Mouse (Mus musculus) c-Kit-positive CD71-negative TER-119-negative erythroid progenitor cells, embryonic 14.5 days (primary cell): ENCODE data around the gene Nadsyn1.

Experiments used
- DNase-seq: peaks from one replicate; pipeline ENCODE4 v3.0.0-alpha.2; 2013; ENCODE audit warnings: low read depth

Gene Nadsyn1

DNA sequence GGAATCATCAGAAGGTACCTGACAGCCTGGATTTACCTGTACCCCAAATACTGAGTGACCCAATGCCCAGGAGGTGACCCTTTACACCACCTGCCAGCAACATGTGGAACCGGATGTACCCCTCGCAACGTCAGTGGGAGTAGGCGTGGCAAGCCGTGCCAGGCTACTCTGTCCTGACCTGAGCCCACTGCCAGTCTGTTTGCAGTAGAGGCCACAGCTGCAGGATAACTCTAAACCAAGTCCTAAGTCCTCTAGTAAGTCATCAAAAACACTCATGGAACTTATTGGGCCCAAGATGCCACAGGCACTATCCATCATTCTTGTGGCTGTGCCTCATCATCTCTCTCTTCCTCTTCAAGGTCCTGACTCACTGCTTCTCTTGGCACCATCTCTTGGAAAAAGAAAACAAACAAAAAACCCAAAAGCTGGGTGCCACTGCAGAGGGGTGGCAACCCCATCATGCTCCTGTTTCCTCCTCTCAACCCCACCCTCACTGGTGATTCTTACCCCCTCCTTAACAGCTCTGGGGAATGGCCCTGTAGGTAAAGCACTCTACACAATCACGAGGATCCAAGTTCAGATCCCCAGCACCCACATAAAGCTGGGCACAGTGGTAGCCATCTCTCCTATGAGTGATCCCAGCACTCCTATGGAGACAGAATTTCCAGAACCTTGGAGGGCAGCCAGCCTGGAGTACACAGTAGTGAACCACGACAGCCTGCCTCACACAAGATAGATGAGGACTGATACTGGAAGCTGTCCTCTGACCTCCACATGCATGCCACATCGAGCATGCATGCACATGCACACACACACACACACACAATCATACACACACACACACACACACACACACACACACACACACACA, 21.2 kb downstream of the Nadsyn1 start:
- no peak for DNase-seq

DNA sequence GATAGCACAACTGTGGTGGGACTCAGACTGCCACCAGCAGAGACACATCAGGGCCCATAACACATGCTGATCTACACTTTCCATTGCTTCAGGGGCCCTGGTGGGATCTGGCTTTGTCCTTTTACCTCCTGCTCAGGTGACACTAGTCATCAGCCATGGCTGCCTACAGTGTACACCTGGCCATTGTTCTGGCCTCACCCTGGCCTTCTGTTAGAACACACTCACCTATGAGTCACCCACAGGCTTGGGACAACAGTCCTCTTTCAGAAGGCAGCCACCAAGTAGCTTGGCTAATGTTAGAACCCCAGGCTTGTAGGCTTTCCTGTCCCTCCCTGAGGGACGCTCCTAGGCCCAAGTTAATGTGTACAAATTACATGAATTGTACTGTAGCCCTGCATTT, 21.9 kb downstream of the Nadsyn1 start:
- no peak for DNase-seq

DNA sequence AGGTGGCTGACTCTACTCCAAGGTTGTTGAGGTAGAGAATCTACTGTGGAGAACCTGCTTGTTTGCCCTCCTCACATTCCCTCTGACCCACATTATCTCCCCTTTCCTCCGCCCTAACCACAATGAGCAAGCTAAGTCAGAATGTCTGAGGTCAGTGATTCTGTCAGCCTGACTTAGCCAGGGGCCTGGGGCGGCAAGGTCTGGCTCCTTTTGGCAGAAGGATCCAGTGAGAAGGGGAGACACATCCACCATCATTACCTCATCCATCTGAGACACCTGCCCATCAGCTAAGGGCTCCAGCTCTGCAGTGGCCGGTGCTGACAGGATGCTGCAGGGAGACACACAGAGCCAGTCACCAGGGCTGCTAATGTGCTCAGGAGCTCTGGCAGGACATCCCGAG, 23.9 kb downstream of the Nadsyn1 start:
- DNase-seq, result no peak

DNA sequence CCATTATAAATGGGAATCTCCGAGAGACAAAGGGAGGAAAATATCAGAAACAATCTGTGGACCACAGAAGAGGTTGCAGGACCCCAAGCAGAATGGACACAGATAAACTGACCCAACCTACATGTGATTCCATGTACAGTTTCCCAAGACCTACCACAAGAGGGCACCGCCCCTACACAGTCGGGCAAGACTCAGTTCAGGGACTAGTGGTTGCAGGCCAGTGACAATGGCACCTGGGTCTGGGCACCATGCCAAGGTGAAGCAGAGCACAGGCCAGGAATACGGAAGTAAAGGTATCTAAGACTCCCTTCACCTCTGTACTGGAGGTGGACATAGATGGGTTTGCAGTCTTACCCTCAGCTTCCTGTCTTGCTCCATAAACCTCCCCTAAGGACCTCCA, 29.5 kb downstream of the Nadsyn1 start:
- DNase-seq, result peak; percentile 16

DNA sequence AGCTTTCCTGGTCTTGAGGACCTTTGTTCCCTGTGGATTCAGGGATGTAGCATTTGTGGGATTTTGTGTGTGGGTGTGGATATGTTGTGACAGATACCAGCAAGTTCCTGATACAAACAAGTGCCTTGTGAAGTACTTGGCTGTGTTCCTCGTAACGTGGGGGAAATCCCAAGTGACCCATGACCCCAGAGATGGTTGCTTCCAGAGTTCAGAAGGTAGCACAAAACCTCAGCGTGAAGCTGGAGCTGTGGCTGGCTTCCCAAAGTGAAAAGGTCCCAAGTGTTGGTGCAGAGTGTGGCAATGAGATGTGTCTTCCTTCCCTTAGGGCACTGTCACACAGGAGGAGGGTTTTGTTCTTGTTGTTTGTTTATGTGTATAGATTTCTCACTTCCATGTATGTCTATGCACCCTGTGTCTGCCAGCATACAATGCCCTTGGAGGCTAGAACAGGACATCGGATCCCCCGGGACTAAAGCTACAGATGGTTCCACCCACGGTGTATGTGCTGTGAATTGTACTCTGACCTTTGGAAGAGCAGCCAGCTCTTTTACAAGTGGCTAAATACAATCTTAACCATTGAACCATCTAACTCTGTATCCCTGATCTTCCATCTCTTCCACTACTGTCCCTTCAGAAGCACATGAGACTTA, 30.2 kb downstream of the Nadsyn1 start:
- DNase-seq, result no peak

DNA sequence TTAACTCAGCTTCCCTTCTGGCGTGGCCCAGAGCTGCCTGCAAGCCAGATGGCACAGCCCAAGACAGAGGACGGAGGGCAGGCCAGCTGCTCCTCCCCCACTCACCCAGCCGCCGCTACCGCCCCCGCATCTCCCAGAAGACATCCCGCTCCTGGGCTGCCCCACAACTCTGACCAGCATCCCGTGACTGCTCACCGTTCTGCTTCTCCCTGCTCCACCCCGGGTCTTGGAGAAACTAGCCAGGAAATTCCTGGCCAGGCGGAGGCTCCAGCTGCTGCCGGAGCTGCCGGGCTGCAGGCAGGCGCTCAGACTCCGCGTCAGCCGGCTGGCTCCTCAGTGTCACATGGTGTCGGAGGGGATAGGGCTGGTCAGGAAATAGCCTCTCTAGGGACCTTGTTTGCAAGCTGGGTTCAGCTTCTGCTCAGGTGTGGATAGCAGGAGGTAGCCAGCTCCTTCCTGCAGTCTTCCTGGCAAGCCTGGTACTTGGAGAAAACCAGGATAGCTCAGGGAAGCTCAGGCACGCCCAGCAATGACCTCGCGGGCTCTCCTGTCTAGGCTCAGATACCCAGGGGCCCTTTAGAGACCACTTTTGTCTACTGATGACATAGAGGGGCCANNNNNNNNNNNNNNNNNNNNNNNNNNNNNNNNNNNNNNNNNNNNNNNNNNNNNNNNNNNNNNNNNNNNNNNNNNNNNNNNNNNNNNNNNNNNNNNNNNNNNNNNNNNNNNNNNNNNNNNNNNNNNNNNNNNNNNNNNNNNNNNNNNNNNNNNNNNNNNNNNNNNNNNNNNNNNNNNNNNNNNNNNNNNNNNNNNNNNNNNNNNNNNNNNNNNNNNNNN, 38.4 kb downstream of the Nadsyn1 start, which contains the start of gene Mrgpre:
TSS of gene Mrgpre (minus strand) at position 505 of the 834 bp plus-strand sequence.
- peak; percentile 14 for DNase-seq

DNA sequence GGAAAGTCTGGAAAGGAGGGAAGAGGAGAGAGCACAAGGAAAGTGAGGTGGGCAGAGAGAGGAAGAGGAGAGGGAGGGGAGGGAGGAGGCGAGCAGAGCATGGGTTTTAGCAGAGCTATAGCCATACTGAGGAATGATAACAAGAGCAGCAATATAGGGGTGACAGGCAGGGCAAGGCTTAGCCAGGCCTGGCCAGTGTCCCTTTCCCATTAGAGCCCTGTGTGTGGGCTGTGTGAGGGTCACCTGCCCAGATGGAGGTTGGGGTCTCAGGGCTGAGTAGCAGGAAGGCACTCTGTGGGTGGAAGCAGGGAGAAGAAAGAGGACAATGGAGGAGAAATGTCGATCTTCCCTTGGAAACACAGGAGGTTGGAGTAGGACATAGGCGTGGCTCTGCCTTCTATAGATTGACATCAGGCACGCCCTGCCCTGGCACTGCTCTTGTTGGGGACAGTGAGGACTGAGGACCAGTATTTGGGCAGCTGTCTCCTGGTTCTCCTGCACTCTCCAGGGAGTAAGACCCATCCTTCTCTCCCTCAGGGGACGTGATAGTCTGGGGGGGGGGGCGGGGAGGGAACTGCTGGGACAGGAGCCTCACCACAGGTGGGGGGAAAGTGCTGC, 39.2 kb downstream of the Nadsyn1 start:
- no peak for DNase-seq

DNA sequence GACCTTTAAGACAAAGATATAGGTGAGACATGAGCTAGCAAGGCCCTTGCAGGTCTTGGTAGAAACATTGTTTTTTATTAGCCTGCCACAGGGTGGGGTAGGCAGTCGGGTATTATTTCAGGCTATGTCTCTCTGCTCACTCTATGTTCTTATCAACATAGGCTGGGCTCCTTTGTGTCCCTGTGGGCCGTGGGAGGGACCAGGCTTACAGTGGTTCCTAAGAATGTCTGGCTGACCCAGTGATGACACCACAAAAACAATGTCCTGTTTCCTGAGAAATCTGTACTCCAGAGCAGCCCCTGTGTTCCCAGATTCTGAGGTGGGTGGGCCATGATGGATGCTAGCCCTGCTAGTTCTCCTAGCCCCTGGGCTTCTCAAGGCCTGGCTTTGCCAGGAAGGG, 45.3 kb downstream of the Nadsyn1 start:
- no peak for DNase-seq

DNA sequence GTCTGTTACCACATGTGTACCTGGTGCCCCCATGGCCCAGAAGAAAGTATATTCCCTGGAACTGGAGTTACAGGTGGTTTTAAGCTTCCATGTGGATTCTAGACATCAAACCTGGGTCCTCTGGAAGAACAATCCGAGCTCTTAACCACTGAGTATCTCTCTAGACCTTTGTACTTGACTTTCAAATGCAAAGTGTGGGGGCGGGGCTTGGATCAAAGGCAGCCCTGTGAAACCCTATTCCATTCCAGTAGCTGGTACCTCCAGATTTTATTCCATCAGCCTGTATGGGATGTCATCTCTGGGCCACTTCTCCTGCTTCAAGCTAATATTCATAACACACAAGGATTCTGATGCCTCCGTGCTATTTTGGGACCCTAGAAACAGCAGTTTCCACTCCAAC, 46.5 kb downstream of the Nadsyn1 start:
- no peak for DNase-seq

DNA sequence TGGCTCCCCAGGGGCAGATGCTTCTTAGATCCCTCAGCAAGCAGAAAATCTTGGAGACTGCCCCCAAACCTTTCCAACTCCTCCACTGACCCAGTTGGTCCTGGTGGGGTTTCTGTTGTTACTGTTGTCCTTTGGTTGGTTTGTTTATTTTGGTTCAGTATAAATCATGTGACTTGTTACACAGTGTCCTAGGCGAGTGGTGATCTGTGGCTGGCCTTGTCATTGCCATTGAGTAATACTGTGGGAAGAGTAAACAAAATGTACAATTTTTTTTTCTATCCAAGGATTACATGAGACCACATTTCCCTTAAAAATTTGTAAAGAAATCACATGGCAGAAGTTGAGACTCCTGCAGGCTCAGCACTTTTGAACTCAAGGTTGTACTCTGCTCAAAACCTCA, 53.2 kb downstream of the Nadsyn1 start:
- DNase-seq, result no peak

DNA sequence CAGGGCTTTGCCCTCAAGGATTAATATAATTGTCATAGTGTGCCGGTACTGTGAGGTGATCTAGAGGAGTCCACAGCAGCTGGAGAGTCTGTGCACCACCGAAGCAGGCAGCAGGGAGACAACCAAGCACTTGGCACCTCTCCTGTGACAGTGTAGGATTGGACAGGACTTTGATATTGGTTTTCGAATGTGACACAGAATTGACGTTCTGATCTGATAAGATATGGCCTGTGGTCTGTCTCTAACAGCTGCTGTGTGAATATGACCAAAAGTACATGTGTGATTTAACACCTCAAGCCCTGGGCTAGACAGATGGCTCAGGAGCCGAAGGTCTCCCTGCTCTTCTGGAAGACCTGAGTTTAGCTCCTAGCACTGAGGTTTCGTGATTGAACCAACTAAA, 54.4 kb downstream of the Nadsyn1 start:
- no peak for DNase-seq

DNA sequence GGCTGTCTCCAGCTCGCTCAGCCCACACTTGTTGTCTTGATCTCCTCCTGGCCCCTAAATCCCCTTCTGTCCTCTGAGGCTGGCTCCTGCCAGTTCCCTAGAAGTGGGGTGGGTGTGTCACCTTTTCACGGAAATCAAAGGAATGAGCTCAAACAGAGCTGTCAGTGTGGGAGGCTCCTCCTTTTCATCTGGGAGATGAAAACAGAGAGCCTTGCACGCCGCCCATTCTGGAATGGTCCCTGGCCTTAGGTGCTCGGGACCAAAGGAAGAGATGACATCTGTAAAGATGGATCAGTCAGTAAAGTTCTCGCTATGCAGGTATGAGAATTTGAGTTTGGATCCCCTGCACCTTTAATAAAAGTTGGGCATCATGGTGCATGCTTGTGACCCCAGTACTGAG, 55.8 kb downstream of the Nadsyn1 start, which contains the start of gene Mrgprg:
TSS of gene Mrgprg (minus strand) at position 101 of the 400 bp plus-strand sequence.
- no peak for DNase-seq

DNA sequence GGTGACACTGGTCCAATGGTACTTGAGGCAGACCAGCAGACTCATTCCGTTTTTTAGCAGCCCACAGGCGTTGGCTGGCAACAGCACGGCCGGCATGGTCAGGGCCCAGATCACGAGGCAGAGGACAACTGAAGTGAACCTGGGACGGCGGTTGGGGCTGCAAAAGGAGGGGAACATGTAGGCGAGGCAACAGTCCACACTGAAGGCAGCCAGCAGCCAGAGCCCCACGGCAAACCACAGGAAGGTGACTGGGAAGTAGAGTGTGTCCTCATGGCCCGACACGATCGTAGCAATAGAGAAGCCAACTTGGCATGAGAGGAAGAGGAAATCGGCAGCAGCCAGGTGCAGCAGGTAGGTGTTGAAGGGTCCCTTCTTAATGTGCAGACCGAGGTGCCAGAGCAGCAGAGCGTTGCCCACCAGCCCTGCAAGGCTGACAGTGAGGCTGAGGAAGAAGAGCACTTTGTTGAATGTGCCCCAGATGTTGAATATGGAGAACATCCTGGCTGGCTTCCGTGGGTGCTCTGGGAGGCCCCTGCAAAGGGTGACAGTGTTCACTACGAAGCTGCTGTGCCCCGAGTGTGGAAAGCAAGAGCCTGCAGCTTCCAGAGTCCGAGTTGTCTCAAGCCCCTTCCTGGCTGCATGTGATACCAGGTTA, 57.6 kb downstream of the Nadsyn1 start:
- no peak for DNase-seq

DNA sequence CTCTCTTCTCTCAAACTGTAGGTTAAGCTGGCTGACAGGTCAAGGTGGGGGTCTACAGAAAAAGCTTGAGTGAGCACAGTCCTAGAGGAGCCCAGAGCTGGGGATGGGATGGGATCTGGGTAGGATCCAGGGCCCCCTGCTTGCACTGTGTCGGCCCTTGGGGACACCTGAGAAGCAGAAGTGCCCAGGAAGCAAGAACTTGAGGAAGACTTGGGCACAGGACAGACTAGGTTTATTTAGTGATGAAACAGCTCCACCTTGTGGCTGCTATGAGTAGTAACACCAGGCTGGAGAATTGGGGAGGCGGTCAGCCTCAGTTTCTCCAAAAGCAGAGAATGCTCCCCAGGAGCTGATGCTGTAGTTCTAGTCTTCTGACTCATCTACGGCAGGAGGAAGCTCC, 58.9 kb downstream of the Nadsyn1 start:
- DNase-seq, result peak; percentile 35

DNA sequence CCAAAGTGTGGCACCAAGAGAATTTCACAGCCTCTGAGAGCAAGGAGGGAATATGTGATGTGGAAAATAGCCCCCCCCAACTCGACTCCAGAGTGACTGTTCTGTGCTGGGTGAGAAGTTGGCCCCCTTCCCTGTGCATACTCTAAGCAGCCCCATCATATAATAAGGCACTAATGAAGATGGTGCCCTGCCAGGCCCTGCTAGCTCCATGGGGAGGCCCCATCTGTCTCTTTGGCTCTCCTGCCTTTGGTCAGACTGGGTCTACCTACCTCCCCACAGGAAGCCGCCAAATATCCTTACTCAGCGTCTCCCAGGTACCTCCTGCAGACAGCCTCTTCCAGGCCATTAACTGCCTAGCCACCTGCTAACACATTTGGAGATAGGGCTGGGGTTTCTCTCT, 63.7 kb downstream of the Nadsyn1 start:
- DNase-seq, result no peak

DNA sequence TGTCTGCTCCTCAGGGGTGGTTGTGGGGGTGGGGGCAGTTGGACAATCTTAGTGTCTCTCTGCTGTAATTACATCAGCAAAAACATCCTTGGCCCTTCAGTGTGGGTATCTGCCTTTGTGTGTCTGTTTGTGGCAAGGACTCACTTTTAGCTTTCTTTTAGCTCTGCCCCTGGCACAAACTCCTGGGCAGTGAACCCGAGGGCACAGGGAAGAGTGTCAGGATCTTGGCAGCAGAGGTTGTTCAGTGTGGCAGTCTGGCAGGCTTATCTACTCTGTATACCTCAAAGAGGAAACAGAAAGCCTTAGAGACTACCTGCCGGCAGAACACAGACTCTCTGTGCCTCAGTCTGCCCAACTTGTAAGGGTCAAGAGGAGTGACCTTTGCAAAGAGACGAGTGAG, 65.0 kb downstream of the Nadsyn1 start:
- no peak for DNase-seq

DNA sequence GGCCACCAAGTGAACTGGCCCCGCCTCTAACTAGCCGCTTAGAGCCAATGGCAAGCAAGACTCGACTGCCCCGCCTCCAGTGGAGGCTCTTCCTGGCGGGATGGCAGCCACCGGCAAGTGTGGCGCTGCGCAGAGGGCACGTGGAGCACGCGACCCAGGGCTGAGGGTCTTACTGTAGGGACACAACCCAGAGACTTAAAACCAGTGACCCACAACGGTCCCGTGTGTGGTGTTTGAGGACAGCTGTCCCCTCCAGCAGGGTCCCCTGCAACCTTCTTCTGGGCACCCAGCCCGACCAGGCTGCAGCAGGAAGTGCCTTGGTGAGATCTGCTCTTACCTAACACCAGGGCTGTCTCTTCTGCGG, 65.6 kb downstream of the Nadsyn1 start:
- peak; percentile 58 for DNase-seq

DNA sequence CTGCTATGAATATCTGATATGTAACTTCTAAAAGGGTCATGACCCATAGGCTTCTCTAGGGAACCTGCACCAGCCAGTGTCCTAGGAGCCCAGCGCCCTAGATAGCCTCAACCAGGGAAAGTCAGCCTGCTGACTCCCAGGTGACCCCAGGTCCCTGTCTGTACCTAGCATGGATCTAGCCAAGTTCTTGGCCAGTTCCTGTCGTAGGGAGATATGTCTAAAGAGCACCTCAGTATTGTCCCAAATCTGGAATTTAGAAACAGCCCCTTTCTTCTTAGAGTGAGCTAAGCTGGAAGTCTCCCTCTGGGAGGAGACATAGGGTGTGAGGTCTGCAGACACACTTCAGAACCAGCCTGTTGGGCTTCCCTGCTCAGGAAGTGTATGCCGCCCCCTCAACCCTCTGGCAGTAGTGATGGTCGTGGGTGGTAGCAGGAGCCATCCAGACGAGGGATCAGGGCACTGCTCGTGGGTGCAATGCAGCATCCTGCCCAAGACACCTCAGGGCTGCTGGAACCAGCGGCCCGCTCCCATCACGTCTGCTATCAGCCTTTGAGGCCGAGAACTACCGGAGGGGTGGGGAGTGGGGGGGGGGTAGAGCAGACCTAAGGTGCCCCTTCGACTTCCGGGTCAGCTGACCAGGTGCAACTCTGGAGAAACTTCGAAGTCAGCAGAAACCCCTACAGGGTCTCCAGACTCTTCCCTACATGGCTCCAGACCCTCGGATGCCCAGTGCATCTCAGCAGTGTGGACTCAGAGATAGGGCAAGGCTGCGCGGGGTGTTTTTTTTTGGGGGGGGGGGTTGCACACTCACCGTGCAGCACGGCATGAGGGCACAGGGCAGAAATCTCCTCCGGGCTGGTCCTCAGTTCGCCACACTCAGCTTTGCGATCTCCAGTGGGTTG, 66.3 kb downstream of the Nadsyn1 start, which contains the start of gene Osbpl5:
TSS of gene Osbpl5 (minus strand) at position 861 of the 902 bp plus-strand sequence.
- DNase-seq, result no peak

DNA sequence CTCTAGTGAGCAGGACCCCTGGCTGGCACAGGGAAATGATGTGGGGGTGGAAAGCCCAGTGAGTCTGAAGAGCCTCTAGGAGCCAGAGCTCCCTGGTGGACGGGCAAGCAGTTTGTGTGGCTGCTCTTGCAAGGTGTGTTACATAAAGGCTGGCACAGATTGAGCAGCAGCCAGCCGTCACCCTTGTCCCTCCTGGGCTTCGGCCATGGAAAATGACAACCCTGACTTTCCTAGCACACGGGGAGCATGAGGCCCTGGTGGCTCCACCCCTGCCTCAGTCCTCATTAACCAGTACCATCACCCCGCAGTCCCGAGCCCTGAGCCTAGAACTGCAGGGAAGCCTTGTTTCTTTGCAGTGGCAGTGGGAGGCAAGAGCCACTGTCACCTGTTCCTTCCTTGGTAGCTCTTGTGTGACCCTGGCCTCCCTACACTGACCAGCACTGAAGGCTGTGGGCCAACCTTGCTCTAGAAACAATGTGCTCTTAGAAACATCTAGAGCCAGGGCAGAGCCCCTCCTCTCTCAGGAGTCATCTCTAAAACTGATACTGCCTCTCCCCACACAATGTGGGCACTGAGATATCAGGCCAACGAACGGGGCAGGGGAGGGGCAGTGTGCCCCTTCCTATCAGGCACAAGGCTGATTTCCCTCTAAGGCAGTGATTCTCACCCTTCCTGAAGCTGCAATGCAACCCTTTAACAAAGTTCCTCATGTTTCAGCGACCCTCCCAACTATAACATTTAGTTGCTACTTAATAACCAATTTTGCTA, 67.1 kb downstream of the Nadsyn1 start:
- DNase-seq, result peak; percentile 20
